Mouse (Mus musculus): ENCODE results near the gene Slc46a3. TPM values are rescaled to one million over a fixed set of nuclear protein-coding genes. Genes with fewer than 3 reads are reported as not detected.

Gene Slc46a3
- 1 to 10 TPM; 7.6 to 8.6 TPM for total RNA-seq (2021)

DNA sequence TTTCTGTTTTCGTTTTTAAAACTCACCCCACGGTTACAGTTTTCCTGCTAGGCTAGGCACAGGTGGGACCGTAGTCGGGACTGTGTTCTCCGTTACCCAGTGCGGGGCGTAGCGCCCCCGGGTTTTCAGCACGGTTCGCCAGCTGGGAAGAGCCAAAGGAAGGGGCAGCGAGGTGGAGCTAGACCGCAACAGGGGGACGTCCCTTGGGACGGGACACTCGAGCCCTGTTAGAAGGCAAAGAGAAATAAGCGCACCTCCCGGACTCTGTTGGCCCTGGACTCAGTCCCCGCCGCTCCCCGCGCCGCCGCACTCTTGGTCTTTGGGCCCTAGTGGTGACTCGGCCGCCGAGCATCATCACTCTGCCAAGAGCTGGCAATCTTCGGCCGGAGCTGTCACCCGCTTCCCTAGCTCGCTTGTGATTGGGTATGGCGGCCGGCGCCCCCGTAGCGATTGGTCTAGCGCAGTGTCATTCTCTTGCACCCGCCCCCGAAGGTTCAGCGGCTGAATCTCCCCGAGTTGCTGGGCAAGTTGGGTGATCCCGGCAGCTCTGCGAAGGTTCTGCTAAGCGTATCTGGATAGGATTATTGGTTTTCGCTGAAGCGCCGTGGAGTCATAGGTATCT, at the start of gene Slc46a3:
Gene Slc46a3 (minus strand): TSS at position 361 of the 622 bp plus-strand sequence.
- intact Hi-C loops (cut with DNase I), result no loop called here
- DNase-seq (ENCODE audit: low spot score in 2 of 2), result peak; percentile 91 to 96

GRCm38 (mm10) chr5:147939226-147939625, 44.6 kb upstream of the Slc46a3 start:
- no peak for DNase-seq (ENCODE audit: low spot score in 2 of 2)
- intact Hi-C loops (cut with DNase I), result no loop called here

GRCm38 (mm10) chr5:147935096-147935495, 40.5 kb upstream of the Slc46a3 start:
- DNase-seq (ENCODE audit: low spot score in 2 of 2), result peak in 1 of 2 experiments; percentile 9
- intact Hi-C loops (cut with DNase I), result no loop called here

DNA sequence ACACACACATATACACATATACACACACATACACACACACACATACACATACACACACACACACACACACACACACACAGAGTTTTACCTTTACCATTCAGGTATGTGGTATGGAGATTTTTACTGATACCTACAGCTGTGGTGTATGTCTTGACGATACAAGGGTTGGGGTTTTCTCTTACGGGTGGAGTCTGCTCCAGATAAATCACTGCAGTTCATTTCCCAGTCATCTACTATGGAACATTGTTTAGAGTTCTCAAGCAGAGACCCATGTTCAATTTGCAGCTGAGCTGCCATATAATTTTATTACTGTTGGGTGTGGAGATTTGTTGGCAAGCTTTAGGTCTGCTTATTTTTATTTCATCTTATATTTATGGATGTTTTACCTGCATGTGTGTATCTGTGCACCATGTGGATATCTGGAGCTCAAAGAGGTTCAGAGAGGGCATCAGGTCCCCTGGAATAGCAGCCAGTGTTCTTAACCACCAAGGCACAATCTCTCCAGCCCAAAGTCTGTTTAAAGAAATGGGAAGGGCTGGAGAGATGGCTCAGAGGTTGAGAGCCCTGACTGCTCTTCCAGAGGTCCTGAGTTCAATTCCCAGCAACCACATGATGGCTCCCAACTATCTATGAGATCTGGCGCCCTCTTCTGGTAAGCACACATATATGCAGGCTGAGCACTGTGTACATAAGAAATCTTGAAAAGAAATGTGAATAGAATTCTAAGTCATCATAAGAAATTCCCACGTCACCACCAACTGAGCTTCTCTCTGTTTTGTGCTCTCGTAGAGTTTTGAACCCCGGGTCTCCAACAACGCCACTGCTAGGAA, 34.3 kb upstream of the Slc46a3 start:
- intact Hi-C loops (cut with DNase I), result no loop called here
- no peak for DNase-seq (ENCODE audit: low spot score in 2 of 2)

DNA sequence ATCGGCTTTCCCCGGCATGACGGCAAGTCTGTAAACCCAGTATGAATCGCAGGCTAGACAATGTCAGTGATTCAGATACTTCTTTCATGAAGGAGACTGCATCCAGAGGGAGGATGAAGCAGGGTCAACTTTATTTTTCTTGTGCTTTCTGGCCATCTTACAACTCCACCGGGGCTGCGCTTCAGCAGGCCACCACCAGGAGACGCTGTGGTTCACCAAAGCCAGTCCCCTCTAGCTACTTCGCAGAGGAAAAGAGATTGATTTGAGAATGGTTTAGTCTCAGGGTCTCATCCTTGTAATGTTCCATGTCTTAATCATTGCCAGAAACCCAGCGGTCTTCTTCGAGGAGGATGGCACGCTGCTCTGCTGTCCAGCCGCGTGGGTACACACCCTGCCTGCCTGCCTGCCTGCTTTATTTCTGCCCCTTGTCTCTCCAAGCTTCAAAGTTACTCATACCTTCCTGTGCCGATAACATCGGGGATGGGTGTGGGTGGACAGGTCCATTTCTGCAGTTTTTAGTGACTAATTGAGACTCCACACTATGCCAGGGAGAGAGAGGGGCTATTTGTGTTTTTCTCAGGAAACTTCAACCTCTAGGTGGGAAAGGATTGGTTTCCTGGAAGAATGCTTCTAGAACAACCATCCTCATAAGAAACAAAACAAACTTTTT, 31.5 kb upstream of the Slc46a3 start:
- intact Hi-C loops (cut with DNase I), result no loop called here
- DNase-seq (ENCODE audit: low spot score in 2 of 2), result no peak

DNA sequence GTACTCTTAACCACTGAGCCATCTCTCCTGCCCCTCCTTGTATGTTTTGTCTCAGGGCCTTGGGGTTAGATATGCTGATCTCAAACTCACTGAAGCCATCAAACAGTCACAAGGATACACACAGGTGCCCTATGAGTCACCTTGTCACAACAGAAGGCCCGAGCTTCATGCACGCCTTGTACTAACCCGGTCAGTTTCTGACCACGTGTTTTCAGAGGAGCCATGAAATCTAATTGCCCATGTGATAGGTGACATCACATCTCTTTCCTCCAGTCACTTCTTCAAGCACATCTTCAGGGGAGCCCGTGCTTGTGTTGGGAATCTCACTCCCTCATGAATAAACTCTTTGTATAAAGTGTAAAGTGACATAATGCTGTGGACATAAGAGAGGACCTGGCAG, 30.0 kb upstream of the Slc46a3 start:
- intact Hi-C loops (cut with DNase I), result no loop called here
- no peak for DNase-seq (ENCODE audit: low spot score in 2 of 2)

GRCm38 (mm10) chr5:147918044-147918846, 23.6 kb upstream of the Slc46a3 start:
- intact Hi-C loops (cut with DNase I), result no loop called here
- peak in 1 of 2 experiments; percentile 47 for DNase-seq (ENCODE audit: low spot score in 2 of 2)

- intact Hi-C loops (cut with DNase I), result no loop called here
- DNase-seq (ENCODE audit: low spot score in 2 of 2), result no peak
These were observed 21.6 kb upstream of the Slc46a3 start for GRCm38 (mm10) chr5:147916171-147916570.

DNA sequence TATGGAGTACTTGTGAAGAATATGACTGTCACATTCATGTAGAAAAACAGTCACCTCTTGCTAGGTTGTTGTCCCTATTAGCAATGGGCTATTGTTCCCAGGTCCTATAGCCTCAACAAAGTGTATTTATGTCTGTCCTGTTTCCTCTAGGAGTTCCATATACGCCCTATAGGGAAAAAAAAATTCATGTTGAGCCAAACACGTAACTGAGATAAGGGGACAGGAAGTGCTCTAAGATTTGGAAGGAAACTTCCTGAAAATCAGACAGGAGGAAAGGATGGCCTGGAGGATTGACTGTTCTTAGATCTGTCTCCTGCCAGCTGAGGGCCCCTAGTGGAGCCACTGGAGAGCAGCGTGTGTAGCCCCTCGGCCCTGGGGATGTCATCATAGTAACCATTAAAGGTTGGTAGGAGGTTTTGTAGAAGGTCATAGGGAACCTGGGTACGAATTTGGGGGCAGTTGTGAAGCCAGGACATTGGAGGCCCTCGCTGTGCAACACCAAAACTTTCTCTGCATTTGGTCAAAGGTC, 20.5 kb upstream of the Slc46a3 start:
- intact Hi-C loops (cut with DNase I), result no loop called here
- no peak for DNase-seq (ENCODE audit: low spot score in 2 of 2)

- intact Hi-C loops (cut with DNase I), result no loop called here
These were observed 18.7 kb upstream of the Slc46a3 start for GRCm38 (mm10) chr5:147913241-147913842.

DNA sequence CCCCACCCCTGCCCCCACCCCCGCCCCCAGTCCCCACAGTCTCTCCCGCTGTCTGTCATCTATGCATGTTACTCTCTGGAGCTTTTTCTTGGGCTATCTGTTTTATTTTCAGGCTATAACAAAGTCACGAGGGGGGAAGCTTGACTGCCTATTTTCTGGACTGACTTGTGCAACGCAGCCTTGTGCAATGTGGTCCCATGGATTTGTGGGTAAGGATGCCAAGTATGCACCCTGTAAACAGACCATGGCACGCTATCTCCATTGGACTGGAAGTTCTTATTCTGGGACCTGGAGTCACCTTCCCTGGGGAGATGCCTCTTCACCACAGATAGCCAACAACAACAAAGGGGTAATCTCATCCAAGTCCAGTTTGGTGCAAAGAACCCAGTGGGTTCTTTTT, 17.1 kb upstream of the Slc46a3 start:
- intact Hi-C loops (cut with DNase I), result no loop called here
- DNase-seq (ENCODE audit: low spot score in 2 of 2), result no peak

More at GRCm38 (mm10) chr5:147913241-147913842, 18.7 kb upstream of the Slc46a3 start:
- DNase-seq (ENCODE audit: low spot score in 2 of 2), result no peak

DNA sequence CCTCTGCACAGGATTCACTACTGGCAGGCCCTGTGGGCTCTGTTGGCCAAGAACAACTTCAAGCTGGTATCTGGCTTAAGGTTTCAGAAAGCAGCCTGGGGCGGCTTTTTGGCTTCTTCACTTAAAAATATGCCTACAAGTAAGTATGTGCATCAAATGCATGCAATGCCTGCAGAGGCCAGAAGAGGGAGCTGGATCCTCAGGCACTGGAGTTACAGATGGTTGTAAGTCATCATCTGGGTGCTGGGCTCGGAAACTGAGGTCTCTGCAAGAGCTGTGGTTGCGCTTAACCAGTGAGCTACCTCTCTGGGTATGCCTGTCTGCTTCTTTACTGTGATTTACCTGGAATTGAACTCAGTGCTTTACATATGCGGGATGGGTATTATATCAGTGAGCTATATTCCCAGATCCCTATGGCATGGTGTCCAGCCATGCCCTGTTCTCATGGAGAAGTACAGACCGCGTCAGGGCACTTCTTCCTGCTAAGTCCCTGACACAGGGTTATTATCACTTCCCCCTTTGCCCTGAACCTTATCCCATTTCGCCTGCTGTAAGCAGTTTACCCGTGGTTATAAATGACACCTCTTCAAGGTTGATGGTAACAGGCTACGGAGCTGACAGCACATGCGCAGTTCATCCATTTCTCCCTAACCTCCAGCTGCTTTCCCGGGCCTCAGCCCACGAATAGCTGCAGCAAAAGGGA, 16.3 kb upstream of the Slc46a3 start:
- no peak for DNase-seq (ENCODE audit: low spot score in 2 of 2)
- intact Hi-C loops (cut with DNase I), result no loop called here

GRCm38 (mm10) chr5:147907851-147908250, 13.2 kb upstream of the Slc46a3 start:
- intact Hi-C loops (cut with DNase I), result no loop called here
- DNase-seq (ENCODE audit: low spot score in 2 of 2), result no peak

GRCm38 (mm10) chr5:147907144-147907543, 12.5 kb upstream of the Slc46a3 start:
- DNase-seq (ENCODE audit: low spot score in 2 of 2), result no peak
- intact Hi-C loops (cut with DNase I), result no loop called here

GRCm38 (mm10) chr5:147903166-147903565, 8.6 kb upstream of the Slc46a3 start:
- DNase-seq (ENCODE audit: low spot score in 2 of 2), result no peak
- intact Hi-C loops (cut with DNase I), result no loop called here

GRCm38 (mm10) chr5:147902008-147902757, 7.6 kb upstream of the Slc46a3 start:
- DNase-seq (ENCODE audit: low spot score in 2 of 2), result no peak
- intact Hi-C loops (cut with DNase I), result no loop called here

GRCm38 (mm10) chr5:147898968-147899549, 4.4 kb upstream of the Slc46a3 start:
- intact Hi-C loops (cut with DNase I), result no loop called here
- no peak for DNase-seq (ENCODE audit: low spot score in 2 of 2)

GRCm38 (mm10) chr5:147898254-147898653, 3.6 kb upstream of the Slc46a3 start:
- intact Hi-C loops (cut with DNase I), result no loop called here
- no peak for DNase-seq (ENCODE audit: low spot score in 2 of 2)

Data from left cerebral cortex, postnatal 25 days (tissue).